Mouse (Mus musculus): ENCODE data around the gene Rpl22. TPM values are rescaled to one million over a fixed set of nuclear protein-coding genes. Genes with fewer than 3 reads are reported as not detected.

Rpl22 gene
- total RNA-seq (2014; rRNA removed) (170 and 199 TPM in 2 replicates), polyA plus RNA-seq (2012; rRNA removed) (22.2 and 22.9 TPM in 2 replicates)

DNA sequence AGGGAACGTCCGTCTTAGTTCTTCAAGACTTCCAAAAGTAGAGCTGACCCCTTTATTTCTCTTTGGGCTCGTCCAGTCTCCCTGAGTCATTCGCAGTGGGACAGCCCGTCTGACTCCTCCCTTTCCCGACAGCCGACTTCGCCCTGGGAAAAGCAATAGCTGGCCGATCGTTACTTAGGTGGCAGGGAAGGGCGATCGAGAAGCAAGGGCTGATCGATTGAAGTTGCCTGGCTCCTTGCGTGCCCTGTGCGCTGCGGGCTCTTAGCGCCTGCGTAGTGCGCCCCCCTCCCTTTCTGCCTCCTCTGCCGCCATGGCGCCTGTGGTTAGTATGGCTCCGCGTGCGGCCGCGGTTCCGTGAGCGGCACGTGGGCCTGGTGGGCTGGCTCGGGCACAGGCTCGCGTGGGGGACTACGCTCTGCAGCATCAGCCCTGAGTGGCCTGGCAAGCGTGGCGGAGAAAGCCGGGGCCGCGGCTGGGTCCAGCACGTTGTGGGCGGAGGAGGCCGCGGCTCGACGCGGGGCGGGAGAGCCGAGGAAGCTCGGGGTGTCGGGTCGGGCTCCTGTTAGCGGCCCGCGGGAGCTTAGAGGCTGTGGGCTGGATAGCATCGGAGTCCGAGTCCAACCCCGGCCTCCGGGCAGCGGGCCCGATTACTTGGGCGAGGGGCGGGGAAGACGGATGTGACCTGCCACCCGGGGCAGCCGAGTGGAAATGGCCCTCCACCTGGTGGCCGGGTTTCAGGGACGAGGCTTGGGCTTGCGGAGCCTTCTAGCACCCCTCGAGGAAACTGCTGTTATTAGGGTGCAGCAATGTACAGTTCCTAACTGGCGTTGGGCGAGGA is at the start of gene Rpl22:
TSS of gene Rpl22 (plus strand) at position 169 of the 838 bp plus-strand sequence.
- peak; percentile 97 for DNase-seq (ENCODE audit: extremely low read depth, low read depth, low spot score)
- WGBS = under 1% methylated on average over 69 of the region's 70 CpGs
- H3K4me3 ChIP-seq (ENCODE audit: insufficient read depth, low read depth, low read length) = peak within 1 kb of the TSS; percentile 74
- peak; percentile 66; the same call in 1 of the 2 replicates for TF ChIP-seq POLR2A (IDR thresholded peaks at IDR 0.05; ENCODE audit: extremely low read depth, insufficient read depth, low read length)
- TF ChIP-seq CTCF (IDR thresholded peaks at IDR 0.05; ENCODE audit: low read depth, low read length) = no peak
- peak within 1 kb of the TSS; percentile 46 for H3K27ac ChIP-seq (replicated peaks; ENCODE audit: insufficient read depth, low read depth, low read length)
- peak within 1 kb of the TSS; percentile 80 for H3K9ac ChIP-seq (ENCODE audit: low read depth, low read length)
- peaks cover 13% of the 10 kb centered on the region; the same call in 1 of the 2 replicates for H3K79me2 ChIP-seq (ENCODE audit: control insufficient read depth, insufficient read depth, low read length)
- H3K36me3 ChIP-seq (ENCODE audit: control insufficient read depth, insufficient read depth, low read length) = peaks cover 7% of the 10 kb centered on the region; the same call in 1 of the 2 replicates
- H3K4me1 ChIP-seq (ENCODE audit: control insufficient read depth, insufficient read depth, low read length) = peaks cover 10% of the 10 kb centered on the region
- no peaks in the 10 kb centered on the region for H3K27me3 ChIP-seq (ENCODE audit: control insufficient read depth, insufficient read depth, low read length)

DNA sequence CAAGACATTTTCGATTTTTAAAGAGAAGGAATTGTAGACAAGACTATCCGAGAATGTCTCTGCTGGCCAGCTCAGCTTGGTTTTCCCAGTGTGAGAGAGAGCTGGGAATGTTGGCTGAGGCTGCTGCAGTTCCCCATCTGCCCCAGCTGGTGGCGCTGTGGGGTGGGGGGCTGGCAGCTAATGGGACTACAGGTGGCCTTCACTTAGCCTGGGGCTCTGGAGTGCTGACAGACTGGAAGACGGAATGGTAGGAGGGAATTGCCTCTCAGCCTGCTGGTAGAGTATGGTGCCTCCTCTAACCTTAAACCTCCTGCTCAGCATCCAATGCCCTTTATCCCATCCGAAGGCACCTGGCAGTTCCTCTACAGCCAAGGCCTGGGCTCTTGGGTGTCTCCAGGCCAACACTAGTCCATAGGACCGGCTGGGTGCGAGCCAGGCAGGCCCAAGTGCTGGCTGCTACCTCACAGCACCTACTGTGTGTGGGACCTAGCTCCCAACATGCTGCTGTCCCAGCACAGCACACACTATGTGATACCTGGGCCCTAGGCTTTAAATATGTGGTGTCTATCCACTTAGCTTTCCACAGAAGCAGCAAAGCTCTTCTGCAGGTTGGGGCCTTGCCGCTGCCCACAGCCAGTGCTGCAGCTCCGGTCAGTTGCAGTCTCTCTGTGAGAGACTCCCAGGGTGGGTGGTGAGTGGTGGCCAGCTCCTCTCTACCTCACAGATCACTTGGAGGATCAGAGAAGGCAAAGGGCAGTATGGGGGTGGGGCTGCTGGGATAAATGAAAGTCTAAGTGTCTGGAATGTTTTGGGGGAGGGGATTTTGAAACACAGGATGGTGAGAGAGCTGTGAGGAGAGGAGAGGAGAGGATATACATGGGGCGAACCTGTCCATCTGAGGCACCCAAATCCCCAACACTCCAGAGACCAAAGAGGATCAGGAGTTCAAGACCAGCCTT is 48.9 kb upstream of the Rpl22 start:
- TF ChIP-seq POLR2A (IDR thresholded peaks at IDR 0.05; ENCODE audit: extremely low read depth, insufficient read depth, low read length) (no peak), CTCF (IDR thresholded peaks at IDR 0.05; ENCODE audit: low read depth, low read length) (peak; percentile 70)
- Histone ChIP-seq H3K27me3 (ENCODE audit: control insufficient read depth, insufficient read depth, low read length) (peaks cover 4% of the 10 kb centered on the region; the same call in 1 of the 2 replicates), H3K9ac (ENCODE audit: low read depth, low read length) (no peak overlapping the region), H3K79me2 (ENCODE audit: control insufficient read depth, insufficient read depth, low read length) (no peaks in the 10 kb centered on the region), H3K27ac (replicated peaks; ENCODE audit: insufficient read depth, low read depth, low read length) (no peak overlapping the region), H3K4me1 (ENCODE audit: control insufficient read depth, insufficient read depth, low read length) (no peaks in the 10 kb centered on the region), H3K36me3 (ENCODE audit: control insufficient read depth, insufficient read depth, low read length) (no peaks in the 10 kb centered on the region), H3K4me3 (ENCODE audit: insufficient read depth, low read depth, low read length) (no peak overlapping the region)
- DNase-seq (ENCODE audit: extremely low read depth, low read depth, low spot score) = no peak
- WGBS = 64% methylated on average over 10 of the region's 10 CpGs

GRCm38 (mm10) chr4:152277916-152278315 is 47.6 kb upstream of the Rpl22 start:
- no peaks in the 10 kb centered on the region for H3K79me2 ChIP-seq (ENCODE audit: control insufficient read depth, insufficient read depth, low read length)
- no peaks in the 10 kb centered on the region for H3K4me1 ChIP-seq (ENCODE audit: control insufficient read depth, insufficient read depth, low read length)
- no peaks in the 10 kb centered on the region for H3K36me3 ChIP-seq (ENCODE audit: control insufficient read depth, insufficient read depth, low read length)
- DNase-seq (ENCODE audit: extremely low read depth, low read depth, low spot score) = no peak
- no peak overlapping the region for H3K9ac ChIP-seq (ENCODE audit: low read depth, low read length)
- no peak overlapping the region for H3K27ac ChIP-seq (replicated peaks; ENCODE audit: insufficient read depth, low read depth, low read length)
- no peak overlapping the region for H3K4me3 ChIP-seq (ENCODE audit: insufficient read depth, low read depth, low read length)
- WGBS = 69% methylated on average over 2 of the region's 2 CpGs
- TF ChIP-seq CTCF (IDR thresholded peaks at IDR 0.05; ENCODE audit: low read depth, low read length) (no peak), POLR2A (IDR thresholded peaks at IDR 0.05; ENCODE audit: extremely low read depth, insufficient read depth, low read length) (no peak)
- H3K27me3 ChIP-seq (ENCODE audit: control insufficient read depth, insufficient read depth, low read length) = peaks cover 9% of the 10 kb centered on the region

DNA sequence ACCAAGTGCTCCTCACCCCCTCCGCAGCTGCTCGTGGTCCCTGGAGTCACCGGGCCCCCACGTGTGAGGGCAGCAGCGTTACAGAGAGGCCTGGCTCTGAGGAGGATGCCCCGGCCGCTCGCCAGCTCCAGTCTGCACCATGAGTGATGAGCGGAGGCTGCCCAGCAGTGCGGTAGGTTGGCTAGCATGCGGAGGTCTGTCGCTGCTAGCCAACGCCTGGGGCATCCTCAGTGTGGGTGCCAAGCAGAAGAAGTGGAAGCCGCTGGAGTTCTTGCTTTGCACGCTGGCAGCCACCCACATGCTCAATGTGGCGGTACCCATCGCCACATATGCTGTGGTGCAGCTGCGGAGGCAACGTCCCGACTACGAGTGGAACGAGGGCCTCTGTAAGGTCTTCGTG is 46.6 kb upstream of the Rpl22 start:
- Histone ChIP-seq H3K79me2 (ENCODE audit: control insufficient read depth, insufficient read depth, low read length) (no peaks in the 10 kb centered on the region), H3K9ac (ENCODE audit: low read depth, low read length) (no peak overlapping the region), H3K4me3 (ENCODE audit: insufficient read depth, low read depth, low read length) (no peak overlapping the region), H3K4me1 (ENCODE audit: control insufficient read depth, insufficient read depth, low read length) (no peaks in the 10 kb centered on the region; the same call in 1 of the 2 replicates), H3K27ac (replicated peaks; ENCODE audit: insufficient read depth, low read depth, low read length) (no peak overlapping the region), H3K27me3 (ENCODE audit: control insufficient read depth, insufficient read depth, low read length) (peaks cover 12% of the 10 kb centered on the region), H3K36me3 (ENCODE audit: control insufficient read depth, insufficient read depth, low read length) (no peaks in the 10 kb centered on the region)
- TF ChIP-seq POLR2A (IDR thresholded peaks at IDR 0.05; ENCODE audit: extremely low read depth, insufficient read depth, low read length) (no peak), CTCF (IDR thresholded peaks at IDR 0.05; ENCODE audit: low read depth, low read length) (no peak)
- WGBS = 88% methylated on average over 23 of the region's 23 CpGs
- DNase-seq (ENCODE audit: extremely low read depth, low read depth, low spot score) = no peak

GRCm38 (mm10) chr4:152281601-152282000 is 43.9 kb upstream of the Rpl22 start:
- no peak for DNase-seq (ENCODE audit: extremely low read depth, low read depth, low spot score)
- TF ChIP-seq CTCF (IDR thresholded peaks at IDR 0.05; ENCODE audit: low read depth, low read length) (no peak), POLR2A (IDR thresholded peaks at IDR 0.05; ENCODE audit: extremely low read depth, insufficient read depth, low read length) (no peak)
- Histone ChIP-seq H3K4me1 (ENCODE audit: control insufficient read depth, insufficient read depth, low read length) (no peaks in the 10 kb centered on the region; the same call in 1 of the 2 replicates), H3K79me2 (ENCODE audit: control insufficient read depth, insufficient read depth, low read length) (no peaks in the 10 kb centered on the region), H3K27ac (replicated peaks; ENCODE audit: insufficient read depth, low read depth, low read length) (no peak overlapping the region), H3K36me3 (ENCODE audit: control insufficient read depth, insufficient read depth, low read length) (no peaks in the 10 kb centered on the region), H3K27me3 (ENCODE audit: control insufficient read depth, insufficient read depth, low read length) (peaks cover 18% of the 10 kb centered on the region), H3K9ac (ENCODE audit: low read depth, low read length) (no peak overlapping the region), H3K4me3 (ENCODE audit: insufficient read depth, low read depth, low read length) (no peak overlapping the region)
- WGBS = 61% methylated on average over 15 of the region's 15 CpGs
